Mouse (Mus musculus) hematopoietic stem cell, adult 5-6 weeks (primary cell): ENCODE measurements around the gene Pdia4. TPM values are rescaled to one million over a fixed set of nuclear protein-coding genes. Genes with fewer than 3 reads are reported as not detected.
A peak's percentile ranks its signal among the peaks of the same experiment; 100 is the strongest.

Experiments used
- ATAC-seq, 2 experiments: fragments of 125-278 bp in 1 of 2; replicated peaks in 1 of 2; 2 replicates each; pipeline ENCODE4 v1.8.0; 2016 to 2017; ENCODE audit warnings: inconsistent platforms in 2 of 2, mild to moderate bottlenecking in 2 of 2, moderate number of reproducible peaks in 2 of 2, low read depth in 1 of 2, moderate TSS enrichment in 1 of 2; ENCODE audit not compliant: low FRiP score in 2 of 2, poor library complexity in 2 of 2, severe bottlenecking in 2 of 2, insufficient read depth in 1 of 2, low TSS enrichment in 1 of 2
- total RNA-seq: library from RNA; stranded (forward); fragments of 172-1452, 232-1000 nt; gene quantifications from 2 replicates; pipeline ENCODE4 v1.2.3, GENCODE M21; 2017

Gene Pdia4
- total RNA-seq, 1 experiment from 2014 or later: 205 TPM

DNA sequence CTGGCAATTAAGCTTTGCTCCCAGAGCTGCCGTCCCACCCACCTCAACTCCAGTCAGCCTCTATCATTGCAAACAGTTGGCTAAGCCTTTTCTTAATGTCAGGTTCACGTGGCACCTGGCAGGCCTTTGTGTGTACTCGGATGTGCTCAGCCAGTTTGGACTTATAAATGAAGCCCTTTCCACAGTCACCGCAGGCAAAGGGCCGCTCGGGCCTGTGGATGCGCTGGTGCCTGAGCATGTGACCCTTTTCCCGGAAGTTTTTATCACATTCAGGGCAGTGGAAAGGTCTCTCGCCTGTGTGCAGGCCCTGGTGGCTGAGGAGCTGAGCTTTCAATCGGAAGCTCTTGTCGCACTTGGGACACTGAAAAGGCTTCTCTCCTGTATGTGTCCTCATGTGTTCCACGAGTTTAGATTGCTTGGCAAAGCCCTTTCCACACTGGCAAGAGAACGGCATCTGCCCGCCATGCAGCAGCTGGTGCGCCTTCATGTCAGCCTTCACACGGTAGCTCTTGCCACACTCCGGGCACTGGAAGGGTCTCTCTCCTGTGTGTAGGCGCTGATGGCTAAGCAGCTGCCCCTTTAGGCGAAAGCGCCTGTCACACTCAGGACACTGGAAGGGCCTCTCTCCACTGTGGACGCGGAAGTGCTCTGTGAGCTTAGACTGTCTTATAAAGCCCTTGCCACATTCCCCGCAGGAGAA is 6.5 kb upstream of the Pdia4 start:
- ATAC-seq: no peak

DNA sequence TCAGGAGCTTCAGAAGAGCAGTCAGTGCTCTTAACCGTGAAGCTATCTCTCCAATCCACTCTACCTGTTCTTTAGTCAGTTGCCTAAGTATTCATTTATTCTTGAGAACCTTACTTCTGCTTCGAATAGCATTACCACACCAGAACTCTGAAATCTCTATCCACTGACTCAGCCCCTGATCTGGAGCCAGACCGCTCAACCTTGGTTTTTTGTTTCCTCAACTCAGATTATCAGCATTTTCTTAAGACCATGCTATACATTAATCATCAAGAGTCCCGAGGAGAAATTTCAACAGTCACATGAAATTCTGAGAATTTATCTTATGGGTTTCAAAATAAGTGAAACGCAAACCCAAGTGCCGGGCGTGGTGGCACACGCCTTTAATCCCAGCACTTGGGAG is 5.5 kb upstream of the Pdia4 start:
- ATAC-seq: no peak

GRCm38 (mm10) chr6:47816151-47816550 is 2.9 kb upstream of the Pdia4 start:
- ATAC-seq: no peak

- ATAC-seq: no peak
These were observed 837 bp downstream of the Pdia4 start for GRCm38 (mm10) chr6:47812271-47812915.

GRCm38 (mm10) chr6:47811324-47811723 is 1.9 kb downstream of the Pdia4 start:
- ATAC-seq: no peak

- no peak for ATAC-seq
These were observed 3.0 kb downstream of the Pdia4 start for GRCm38 (mm10) chr6:47810181-47810580.

DNA sequence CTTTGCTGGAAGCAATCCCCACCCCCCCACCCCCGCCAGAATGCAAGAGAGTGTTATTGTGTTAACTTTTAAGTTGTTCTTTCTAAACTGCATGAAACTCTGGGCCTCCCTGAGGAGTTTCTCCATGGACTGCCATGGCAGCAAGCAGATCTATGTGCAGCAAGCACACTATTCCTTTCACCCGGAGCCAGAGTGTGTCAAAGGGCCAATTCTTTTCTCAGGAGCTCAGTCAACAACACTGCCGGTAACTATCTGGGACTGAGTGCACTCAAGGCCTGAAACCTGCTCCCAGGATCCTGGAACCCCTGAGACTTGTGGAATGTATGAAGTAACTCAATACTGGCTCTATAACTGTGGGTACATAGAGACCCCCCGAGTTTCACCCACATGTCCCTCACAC is 4.2 kb downstream of the Pdia4 start:
- no peak for ATAC-seq

- no peak for ATAC-seq
These were observed 4.7 kb downstream of the Pdia4 start for GRCm38 (mm10) chr6:47808545-47808944.

- no peak for ATAC-seq
These were observed 5.8 kb downstream of the Pdia4 start for GRCm38 (mm10) chr6:47807419-47807818.

- ATAC-seq: no peak
These were observed 7.7 kb downstream of the Pdia4 start for GRCm38 (mm10) chr6:47805520-47805919.

DNA sequence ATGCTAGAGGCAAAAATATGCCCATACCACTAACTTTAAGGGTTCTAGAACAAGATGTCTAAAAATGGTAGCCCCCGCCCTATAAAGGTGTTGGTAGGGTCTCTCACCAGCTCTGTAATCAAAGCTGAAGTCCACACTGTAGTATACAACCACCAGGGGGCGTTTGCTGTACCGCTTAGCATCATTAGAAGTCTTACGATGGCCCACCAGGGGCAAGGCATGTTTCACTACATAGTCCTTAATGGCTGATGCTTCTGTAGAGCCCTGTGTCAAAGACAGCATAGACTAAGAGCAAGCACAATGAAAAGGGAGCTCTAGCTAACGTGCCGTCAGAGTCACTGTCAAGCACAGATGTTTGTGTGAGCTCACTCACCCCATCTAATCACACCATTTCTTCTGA is 14.2 kb downstream of the Pdia4 start:
- ATAC-seq: peak; percentile 80 to 89

- no peak for ATAC-seq
These were observed 19.0 kb downstream of the Pdia4 start for GRCm38 (mm10) chr6:47794106-47794830.

GRCm38 (mm10) chr6:47793284-47793683 is 19.9 kb downstream of the Pdia4 start:
- ATAC-seq: no peak

DNA sequence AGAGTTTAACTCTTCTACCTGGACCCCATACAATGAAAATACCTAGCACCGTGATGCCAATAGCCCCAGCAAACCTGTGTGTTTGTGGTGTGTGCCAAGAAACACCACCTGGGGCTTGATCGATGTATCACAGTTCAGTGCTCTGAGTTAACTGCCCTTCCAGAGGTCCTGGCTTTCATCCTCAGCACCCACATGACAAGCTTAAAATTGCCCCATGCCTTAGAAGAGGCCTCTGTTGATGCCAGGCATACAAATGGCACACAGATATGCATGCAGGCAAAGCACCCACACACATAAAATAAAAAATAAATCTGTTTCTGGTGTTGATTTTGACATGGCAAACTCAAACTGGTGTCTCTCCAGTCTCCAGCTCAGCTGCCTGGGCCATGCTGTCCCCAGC is 20.7 kb downstream of the Pdia4 start:
- no peak for ATAC-seq

- ATAC-seq: peak; percentile 38 to 43; a peak in 2 of 4 replicates
These were observed 22.5 kb downstream of the Pdia4 start for GRCm38 (mm10) chr6:47790745-47791144.

- ATAC-seq: no peak
These were observed 24.4 kb downstream of the Pdia4 start for GRCm38 (mm10) chr6:47788821-47789220.

GRCm38 (mm10) chr6:47787941-47788736 is 25.1 kb downstream of the Pdia4 start:
- ATAC-seq: peak; percentile 90 to 94
